Mouse (Mus musculus) ES-E14 (cell line): Measurements from ENCODE around the gene Golim4. TPM values are rescaled to one million over a fixed set of nuclear protein-coding genes. Genes with fewer than 3 reads are reported as not detected.

Experiments used
- DNase-seq: peaks from one replicate; pipeline ENCODE4 v3.0.0-alpha.2; 2013; ENCODE audit warnings: low read depth, low spot score
- H3K27ac ChIP-seq: 2 replicates; pipeline ENCODE4 v1.5.1; 2012; ENCODE audit warnings: low read depth, mild to moderate bottlenecking, low read length, moderate library complexity, mixed read lengths; ENCODE audit not compliant: poor library complexity, insufficient read depth, severe bottlenecking
- H3K36me3 ChIP-seq: 2 replicates; pipeline ENCODE4 v1.6.1; 2012; ENCODE audit warnings: mild to moderate bottlenecking, low read length, moderate library complexity, mixed read lengths; ENCODE audit not compliant: control insufficient read depth, poor library complexity, insufficient read depth, severe bottlenecking
- H3K4me1 ChIP-seq, 2 experiments: fragments of 150-350 bp in 1 of 2; sonication (generic) in 1 of 2; 2 replicates each; pipeline ENCODE4 v1.6.1; 2012; ENCODE audit warnings: low read length in 2 of 2, mild to moderate bottlenecking in 1 of 2, mixed read lengths in 1 of 2; ENCODE audit not compliant: control insufficient read depth in 2 of 2, insufficient read depth in 2 of 2, poor library complexity in 1 of 2
- H3K4me3 ChIP-seq, 2 experiments: fragments of 150-350 bp in 1 of 2; sonication (generic) in 1 of 2; 2 replicates each; pipeline ENCODE4 v1.5.1; 2012; ENCODE audit warnings: low read length in 2 of 2, low read depth in 1 of 2, mild to moderate bottlenecking in 1 of 2, mixed read lengths in 1 of 2; ENCODE audit not compliant: insufficient read depth in 1 of 2, poor library complexity in 1 of 2, severe bottlenecking in 1 of 2
- H3K9ac ChIP-seq: 2 replicates; pipeline ENCODE4 v1.6.1; 2012; ENCODE audit warnings: low read depth, mild to moderate bottlenecking, low read length, mixed read lengths; ENCODE audit not compliant: poor library complexity, insufficient read depth, severe bottlenecking
- H3K9me3 ChIP-seq: fragments of 150-350 bp; sonication (generic); 2 replicates; pipeline ENCODE4 v1.6.1; 2012; ENCODE audit warnings: low read depth, mild to moderate bottlenecking, low read length; ENCODE audit not compliant: control insufficient read depth, insufficient read depth
- CHD2 ChIP-seq: IDR thresholded peaks from 2 replicates; pipeline ENCODE4 v1.6.1; 2014; ENCODE audit warnings: mild to moderate bottlenecking, low read depth, low read length, inconsistent platforms
- HCFC1 ChIP-seq: IDR thresholded peaks from 2 replicates; pipeline ENCODE4 v1.6.1; 2012; ENCODE audit warnings: low read length, inconsistent platforms, borderline replicate concordance; ENCODE audit not compliant: insufficient read depth
- MAFK ChIP-seq: IDR thresholded peaks from 2 replicates; pipeline ENCODE4 v1.6.1; 2014; ENCODE audit warnings: mild to moderate bottlenecking, low read depth, low read length, inconsistent platforms; ENCODE audit not compliant: insufficient read depth
- ZC3H11A ChIP-seq: IDR thresholded peaks from 2 replicates; pipeline ENCODE4 v1.6.1; 2012; ENCODE audit warnings: low read depth, mild to moderate bottlenecking, inconsistent platforms, low read length, borderline replicate concordance
- ZNF384 ChIP-seq: IDR thresholded peaks from 2 replicates; pipeline ENCODE4 v1.6.1; 2012; ENCODE audit warnings: low read depth, low read length, inconsistent platforms
- in situ Hi-C, 2 experiments: fragments of 600-800 bp; cut with MboI; formaldehyde crosslinking; loops; one replicate each; pipeline ENCODE4 v1.15.1; 2025; ENCODE audit warnings: low sequenced_read_pairs in 2 of 2, inconsistent platforms in 1 of 2; ENCODE audit not compliant: unreplicated experiment in 2 of 2
- total RNA-seq: library from RNA; depleted of rRNA; stranded (reverse); fragments of 300-350 nt; gene quantifications from 2 replicates; pipeline ENCODE4 v1.2.3, GENCODE M21; 2012

Gene Golim4
- total RNA-seq, 1 experiment = 11.8 TPM

- Histone ChIP-seq H3K36me3 (no peaks in the 10 kb centered on the region), H3K27ac (no peak overlapping the region), H3K9ac (no peak overlapping the region), H3K4me1 (no peaks in the 10 kb centered on the region), H3K4me3 (no peak overlapping the region), H3K9me3 (no peaks in the 10 kb centered on the region)
- no peak for DNase-seq
- in situ Hi-C loops = no loop called here
- TF ChIP-seq CHD2 = no peak
- TF ChIP-seq HCFC1 = no peak
- TF ChIP-seq ZNF384 = no peak
- TF ChIP-seq MAFK = no peak
- no peak for TF ChIP-seq ZC3H11A
Measured at GRCm38 (mm10) chr3:75901903-75902598, 54.7 kb downstream of the Golim4 start.

DNA sequence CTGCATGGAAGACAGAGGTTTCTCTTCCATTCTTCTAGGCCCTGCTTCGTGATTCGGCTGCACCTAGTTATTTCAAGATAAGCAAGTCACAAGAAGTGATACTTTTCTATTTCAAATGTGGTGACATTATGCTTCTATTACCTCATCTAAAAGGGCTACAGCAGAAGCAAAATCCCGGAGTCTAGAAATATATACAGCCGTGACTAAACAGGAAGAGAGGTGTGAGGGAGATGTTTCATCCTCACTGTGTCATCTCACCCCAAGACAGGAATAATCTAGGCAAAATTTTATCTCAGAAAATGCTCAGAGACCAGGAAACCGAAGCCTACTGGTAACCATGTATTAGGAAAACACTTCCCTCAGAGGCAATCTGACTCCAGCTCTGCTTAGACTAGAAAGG, 61.7 kb downstream of the Golim4 start:
- in situ Hi-C loops = no loop called here
- H3K4me1 ChIP-seq = no peaks in the 10 kb centered on the region
- no peak overlapping the region for H3K4me3 ChIP-seq
- no peak for DNase-seq
- TF ChIP-seq CHD2 (no peak), HCFC1 (no peak), ZC3H11A (no peak), ZNF384 (no peak), MAFK (no peak)
- no peak overlapping the region for H3K9ac ChIP-seq
- no peaks in the 10 kb centered on the region for H3K9me3 ChIP-seq
- no peak overlapping the region for H3K27ac ChIP-seq
- H3K36me3 ChIP-seq = no peaks in the 10 kb centered on the region

DNA sequence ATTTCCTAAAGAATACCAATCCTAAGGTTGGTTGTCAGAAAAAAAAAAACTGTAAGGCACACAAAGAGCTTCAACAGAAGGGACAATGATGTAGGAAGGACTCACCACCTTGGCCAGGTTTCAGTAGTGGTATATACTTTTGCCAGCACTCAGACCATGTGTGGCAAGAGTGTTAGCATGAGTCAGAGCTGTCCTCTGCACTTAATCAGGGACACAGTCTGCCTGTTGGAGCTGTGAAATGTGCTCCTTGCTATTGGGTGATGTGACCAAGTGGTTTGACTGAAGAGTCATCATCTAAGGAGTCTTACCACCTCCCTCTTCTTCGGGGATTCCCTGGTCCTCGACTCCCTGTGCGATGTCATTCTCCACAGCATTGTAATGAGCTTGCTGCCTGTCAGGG, 65.2 kb downstream of the Golim4 start:
- H3K9me3 ChIP-seq = no peaks in the 10 kb centered on the region
- no peak overlapping the region for H3K9ac ChIP-seq
- TF ChIP-seq CHD2 (no peak), ZC3H11A (no peak), MAFK (no peak), ZNF384 (no peak), HCFC1 (no peak)
- no peak for DNase-seq
- no peaks in the 10 kb centered on the region for H3K4me1 ChIP-seq
- no peaks in the 10 kb centered on the region for H3K36me3 ChIP-seq
- no peak overlapping the region for H3K4me3 ChIP-seq
- in situ Hi-C loops = no loop called here
- H3K27ac ChIP-seq = no peak overlapping the region

DNA sequence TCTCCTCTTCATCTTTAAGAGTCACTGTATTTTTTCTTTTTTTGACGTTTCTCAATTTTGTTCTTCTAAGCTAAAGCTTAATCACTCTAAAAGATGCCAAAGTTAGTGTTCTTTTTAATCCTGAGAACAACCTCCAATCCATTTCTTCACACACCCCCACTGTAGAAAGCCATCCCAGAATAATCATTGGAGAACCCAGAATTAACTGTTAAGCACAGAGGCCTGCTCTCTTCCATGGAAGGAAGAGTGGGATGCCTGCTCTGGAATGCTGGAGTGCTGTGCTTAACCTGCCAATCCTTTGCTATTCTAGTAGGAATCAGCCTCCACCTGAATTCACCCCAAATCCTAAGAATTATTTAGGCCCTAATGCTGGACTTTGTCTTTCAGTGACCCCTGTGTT, 67.4 kb downstream of the Golim4 start:
- TF ChIP-seq ZC3H11A = no peak
- no peak for TF ChIP-seq MAFK
- no peak for TF ChIP-seq ZNF384
- TF ChIP-seq HCFC1 = no peak
- no peak for TF ChIP-seq CHD2
- in situ Hi-C loops = no loop called here
- no peak overlapping the region for H3K27ac ChIP-seq
- no peaks in the 10 kb centered on the region for H3K9me3 ChIP-seq
- H3K4me1 ChIP-seq = no peaks in the 10 kb centered on the region
- no peak for DNase-seq
- H3K36me3 ChIP-seq = no peaks in the 10 kb centered on the region
- no peak overlapping the region for H3K4me3 ChIP-seq
- H3K9ac ChIP-seq = no peak overlapping the region

DNA sequence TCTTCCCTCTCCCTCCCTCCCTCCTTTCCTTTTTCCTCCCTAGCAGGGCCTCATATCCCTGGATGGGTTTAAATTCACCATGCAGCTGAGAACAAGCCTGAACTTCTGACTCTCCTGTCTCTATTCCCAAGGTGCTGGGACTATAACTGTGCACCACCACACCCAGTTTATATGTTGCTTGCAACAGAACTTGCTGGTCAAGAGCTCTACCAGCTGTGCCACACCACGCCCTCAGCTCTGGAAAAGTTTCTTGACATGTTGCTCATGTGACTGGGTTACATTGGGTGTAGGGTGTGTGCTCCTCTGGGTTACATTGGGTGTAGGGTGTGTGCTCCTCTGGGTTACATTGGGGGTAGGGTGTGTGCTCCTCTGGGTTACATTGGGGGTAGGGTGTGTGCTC, 75.2 kb downstream of the Golim4 start:
- H3K27ac ChIP-seq = no peak overlapping the region
- in situ Hi-C loops = no loop called here
- no peaks in the 10 kb centered on the region for H3K9me3 ChIP-seq
- no peak overlapping the region for H3K9ac ChIP-seq
- no peak for TF ChIP-seq CHD2
- no peak for TF ChIP-seq MAFK
- no peak for TF ChIP-seq ZNF384
- TF ChIP-seq ZC3H11A = no peak
- no peak for TF ChIP-seq HCFC1
- no peak overlapping the region for H3K4me3 ChIP-seq
- DNase-seq = no peak
- H3K36me3 ChIP-seq = no peaks in the 10 kb centered on the region
- H3K4me1 ChIP-seq = no peaks in the 10 kb centered on the region
